Mouse (Mus musculus): Measurements from ENCODE around the gene Gm15557. TPM values are rescaled to one million over a fixed set of nuclear protein-coding genes. Genes with fewer than 3 reads are reported as not detected.

Gene Gm15557
- polyA plus RNA-seq, 1 experiment: not detected

DNA sequence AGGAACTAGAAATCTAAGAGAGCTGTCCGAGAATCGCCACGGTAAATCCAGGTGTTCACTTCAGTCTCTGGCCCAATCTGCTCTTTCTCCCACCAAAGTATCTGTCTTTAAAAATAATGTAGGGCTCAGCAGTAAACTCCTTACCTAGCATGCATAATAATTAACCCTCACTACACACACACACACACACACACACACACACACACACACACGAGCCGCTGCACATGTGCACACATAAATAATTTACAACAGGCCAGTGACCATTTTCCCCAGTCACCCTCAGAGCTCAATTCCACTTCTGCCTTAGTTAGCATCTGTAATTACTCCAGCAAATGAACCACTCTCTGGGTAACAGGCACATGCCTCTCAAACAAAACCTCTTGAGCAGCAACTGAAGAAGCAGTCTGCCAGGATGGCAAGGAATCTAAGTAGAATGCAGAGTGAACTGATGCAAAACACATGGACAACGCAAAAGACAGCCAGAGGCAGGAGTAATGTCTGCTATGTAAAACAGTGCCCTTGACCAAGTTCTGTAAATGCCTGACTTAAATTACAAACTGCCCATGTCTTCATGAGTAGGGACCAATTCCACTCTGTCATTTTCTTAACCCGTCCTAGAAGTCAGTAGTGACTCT, 11.7 kb upstream of the Gm15557 start:
- 77% methylated on average over 7 of the region's 7 CpGs for WGBS
- no peak for DNase-seq
- Histone ChIP-seq H3K27me3 (ENCODE audit: control insufficient read depth, insufficient read depth, low read length) (no peaks in the 10 kb centered on the region), H3K4me1 (ENCODE audit: control insufficient read depth, insufficient read depth, low read length) (peaks cover 3% of the 10 kb centered on the region; the same call in 1 of the 2 replicates), H3K4me3 (replicated peaks; ENCODE audit: insufficient read depth, low read depth, low read length) (peak overlapping the region; percentile 14), H3K27ac (ENCODE audit: insufficient read depth, low read length) (no peak overlapping the region)
- TF ChIP-seq POLR2A (IDR thresholded peaks at IDR 0.05; ENCODE audit: borderline replicate concordance, insufficient read depth, low read length) (no peak), CTCF (IDR thresholded peaks at IDR 0.05; ENCODE audit: borderline replicate concordance, insufficient read depth, low read depth, low read length) (no peak)

DNA sequence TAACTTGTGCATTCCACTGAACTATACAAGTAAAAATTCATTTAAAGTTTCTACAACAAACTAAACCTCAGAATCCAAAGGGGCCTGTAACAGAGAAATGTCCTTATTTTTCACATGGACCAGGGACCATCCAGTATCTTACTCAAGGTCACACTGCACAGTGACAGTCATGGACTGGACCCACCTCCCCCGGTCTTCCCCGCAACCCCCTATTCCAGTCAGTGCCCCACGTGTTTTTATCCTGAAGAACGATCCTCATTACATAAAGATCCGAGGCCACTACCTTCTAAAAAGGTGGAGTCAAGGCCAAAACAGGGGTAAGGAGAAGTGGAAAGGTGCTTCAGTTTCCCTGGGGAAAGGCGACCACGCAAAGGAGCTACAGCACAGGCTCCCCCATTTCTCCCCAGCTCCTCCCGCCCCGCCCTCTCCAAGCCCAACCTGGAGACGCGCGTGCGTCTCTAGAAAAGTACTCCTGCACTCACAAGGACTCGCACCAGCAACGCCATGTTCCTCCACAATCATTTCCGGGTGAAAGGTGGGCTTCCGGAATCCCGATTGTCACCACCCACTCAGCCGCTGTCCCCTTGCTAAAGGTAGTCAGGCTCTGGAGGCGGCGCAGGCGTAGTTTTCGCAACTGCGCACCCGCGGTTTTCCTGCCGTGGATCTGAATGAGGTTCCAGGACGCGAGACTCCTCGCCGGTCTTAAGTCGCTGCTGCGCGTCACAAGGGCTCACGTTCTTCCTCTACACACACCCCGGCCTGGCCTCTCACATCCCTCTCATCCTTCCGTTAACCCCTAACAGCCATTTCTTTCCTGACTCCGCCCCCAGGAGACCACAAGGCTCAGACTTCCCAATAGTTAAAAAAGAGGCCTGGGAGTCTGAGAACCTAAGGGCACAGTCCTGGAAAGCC, 10.7 kb upstream of the Gm15557 start, which contains the start of gene Uqcc1:
Gene Uqcc1 (minus strand): TSS at position 780 of the 912 bp plus-strand sequence.
- peak within 1 kb of the TSS; percentile 71 for H3K27ac ChIP-seq (ENCODE audit: insufficient read depth, low read length)
- H3K27me3 ChIP-seq (ENCODE audit: control insufficient read depth, insufficient read depth, low read length): no peaks in the 10 kb centered on the region
- DNase-seq: peak; percentile 92 to 94
- under 1% methylated on average over 38 of the region's 38 CpGs for WGBS
- peaks cover 3% of the 10 kb centered on the region; the same call in 1 of the 2 replicates for H3K4me1 ChIP-seq (ENCODE audit: control insufficient read depth, insufficient read depth, low read length)
- TF ChIP-seq CTCF (IDR thresholded peaks at IDR 0.05; ENCODE audit: borderline replicate concordance, insufficient read depth, low read depth, low read length): no peak
- peak; percentile 73; the same call in 1 of the 2 replicates for TF ChIP-seq POLR2A (IDR thresholded peaks at IDR 0.05; ENCODE audit: borderline replicate concordance, insufficient read depth, low read length)
- peak within 1 kb of the TSS; percentile 93 for H3K4me3 ChIP-seq (replicated peaks; ENCODE audit: insufficient read depth, low read depth, low read length)

DNA sequence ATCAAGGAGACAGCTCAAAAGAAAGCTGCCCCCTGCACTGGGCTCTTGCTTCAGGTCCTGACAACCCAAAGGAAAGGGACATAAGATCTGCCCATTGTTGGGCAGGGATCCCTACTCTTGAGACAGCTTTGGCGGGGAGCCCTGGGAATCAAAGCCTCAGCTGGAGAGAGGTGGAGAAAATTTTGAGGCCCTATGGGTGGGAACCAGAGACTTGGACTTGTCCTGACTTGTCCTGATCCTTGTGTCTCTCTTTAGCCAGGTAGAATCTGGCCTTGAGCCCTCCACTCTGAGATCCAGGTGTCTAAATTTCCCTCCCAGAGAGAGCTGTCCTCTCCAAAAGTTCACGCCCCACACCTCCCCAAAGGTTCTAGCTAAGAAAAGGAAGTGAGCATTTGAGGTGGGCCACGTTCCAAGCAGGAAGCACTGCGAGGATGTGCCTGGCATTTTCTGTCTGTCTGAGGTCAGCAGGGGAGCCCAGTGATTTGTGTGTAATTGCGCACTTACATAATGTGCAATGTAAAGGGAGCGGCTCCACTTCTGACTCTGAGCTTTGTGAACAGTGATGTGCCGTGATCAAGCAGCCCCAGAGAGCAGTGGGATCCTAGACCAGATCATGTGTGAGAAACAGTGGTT, 515 bp upstream of the Gm15557 start:
- no peak for TF ChIP-seq POLR2A (IDR thresholded peaks at IDR 0.05; ENCODE audit: borderline replicate concordance, insufficient read depth, low read length)
- TF ChIP-seq CTCF (IDR thresholded peaks at IDR 0.05; ENCODE audit: borderline replicate concordance, insufficient read depth, low read depth, low read length): no peak
- no peaks in the 10 kb centered on the region for H3K27me3 ChIP-seq (ENCODE audit: control insufficient read depth, insufficient read depth, low read length)
- H3K4me1 ChIP-seq (ENCODE audit: control insufficient read depth, insufficient read depth, low read length): no peaks in the 10 kb centered on the region
- H3K4me3 ChIP-seq (replicated peaks; ENCODE audit: insufficient read depth, low read depth, low read length): no peak overlapping the region
- WGBS: 59% methylated on average over 7 of the region's 7 CpGs
- no peak for DNase-seq
- H3K27ac ChIP-seq (ENCODE audit: insufficient read depth, low read length): no peak overlapping the region

DNA sequence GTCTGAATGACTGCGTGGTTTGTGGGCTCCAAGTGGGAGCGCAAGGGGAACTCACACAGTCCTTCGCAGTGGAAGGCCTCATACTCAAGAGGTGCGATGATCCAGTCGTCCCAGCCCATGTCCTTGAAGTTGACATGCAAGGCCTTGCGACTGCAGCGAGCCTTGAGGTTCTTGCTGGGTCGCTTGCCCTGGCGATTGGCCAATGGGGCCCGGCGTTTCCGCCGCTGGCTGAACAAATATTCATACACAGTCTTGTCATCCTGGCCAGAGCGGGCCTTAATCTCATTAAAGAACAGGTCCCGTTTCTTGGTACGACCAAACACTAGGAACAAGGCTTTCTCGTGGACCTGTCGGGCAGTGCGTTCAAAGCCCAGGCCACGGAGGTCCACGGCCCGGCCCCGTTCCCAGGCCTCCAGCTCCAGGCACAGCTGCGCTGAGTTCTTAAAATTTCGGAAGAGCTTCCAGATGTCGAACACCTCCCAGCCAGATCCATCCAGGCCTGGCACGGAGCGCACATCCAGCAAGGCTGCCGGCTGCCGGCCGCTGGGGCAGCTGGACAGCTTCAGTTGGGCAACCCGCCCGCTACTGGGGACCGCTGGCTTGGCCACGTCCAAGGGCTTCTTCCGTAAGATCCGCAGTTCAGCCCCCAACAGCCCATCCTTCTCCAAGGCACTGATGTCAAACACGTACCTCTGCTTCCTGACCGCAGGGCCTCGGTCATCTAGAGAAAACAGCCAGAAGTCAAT, 1.3 kb downstream of the Gm15557 start:
- no peak overlapping the region for H3K27ac ChIP-seq (ENCODE audit: insufficient read depth, low read length)
- no peak overlapping the region for H3K4me3 ChIP-seq (replicated peaks; ENCODE audit: insufficient read depth, low read depth, low read length)
- TF ChIP-seq POLR2A (IDR thresholded peaks at IDR 0.05; ENCODE audit: borderline replicate concordance, insufficient read depth, low read length) (no peak), CTCF (IDR thresholded peaks at IDR 0.05; ENCODE audit: borderline replicate concordance, insufficient read depth, low read depth, low read length) (no peak)
- H3K27me3 ChIP-seq (ENCODE audit: control insufficient read depth, insufficient read depth, low read length): no peaks in the 10 kb centered on the region
- no peaks in the 10 kb centered on the region for H3K4me1 ChIP-seq (ENCODE audit: control insufficient read depth, insufficient read depth, low read length)
- DNase-seq: no peak
- 72% methylated on average over 40 of the region's 40 CpGs for WGBS

DNA sequence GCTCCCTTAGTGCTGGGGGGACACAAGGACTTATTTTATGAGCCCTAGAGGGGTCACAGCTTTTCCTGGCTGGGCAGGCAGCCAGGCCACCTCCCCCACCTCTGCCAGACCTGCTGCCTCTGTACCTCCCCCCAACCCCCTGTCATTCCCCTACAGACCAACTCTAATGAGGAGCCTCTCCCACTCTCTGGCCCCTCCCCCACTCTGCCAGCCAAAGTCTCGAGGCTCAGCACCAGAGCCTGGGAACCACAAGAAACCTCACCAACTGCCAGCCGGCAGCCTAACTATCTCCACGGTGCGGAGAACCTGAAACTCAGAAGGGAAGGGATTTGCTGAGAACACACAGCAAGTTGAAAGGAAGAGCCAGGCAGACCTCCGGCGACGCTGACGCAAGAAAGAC, 2.9 kb downstream of the Gm15557 start:
- TF ChIP-seq CTCF (IDR thresholded peaks at IDR 0.05; ENCODE audit: borderline replicate concordance, insufficient read depth, low read depth, low read length): no peak
- TF ChIP-seq POLR2A (IDR thresholded peaks at IDR 0.05; ENCODE audit: borderline replicate concordance, insufficient read depth, low read length): no peak
- H3K27me3 ChIP-seq (ENCODE audit: control insufficient read depth, insufficient read depth, low read length): no peaks in the 10 kb centered on the region
- WGBS: 8% methylated on average over 8 of the region's 8 CpGs
- H3K4me1 ChIP-seq (ENCODE audit: control insufficient read depth, insufficient read depth, low read length): no peaks in the 10 kb centered on the region
- DNase-seq: no peak
- H3K27ac ChIP-seq (ENCODE audit: insufficient read depth, low read length): no peak overlapping the region
- no peak overlapping the region for H3K4me3 ChIP-seq (replicated peaks; ENCODE audit: insufficient read depth, low read depth, low read length)

DNA sequence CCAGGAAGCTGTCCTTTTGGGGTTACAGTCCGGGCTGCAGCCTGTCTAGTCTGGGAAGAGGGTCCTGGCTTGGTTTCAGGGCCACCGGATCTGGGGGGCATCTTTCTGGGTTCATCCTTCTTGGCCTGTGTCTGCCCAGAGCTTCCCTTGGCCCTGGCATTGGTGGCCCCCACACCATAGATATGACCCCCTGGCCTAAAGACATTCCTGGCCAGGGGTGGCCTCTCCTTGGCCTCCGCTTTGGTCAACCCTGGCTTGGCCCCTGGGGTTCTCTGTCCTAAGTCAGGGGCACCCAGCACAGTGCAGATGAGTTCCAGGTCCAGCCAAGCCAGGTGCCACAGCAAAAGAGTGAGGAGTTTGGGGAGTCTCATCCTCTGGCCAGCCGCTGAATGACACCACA, 4.2 kb downstream of the Gm15557 start:
- no peak for TF ChIP-seq CTCF (IDR thresholded peaks at IDR 0.05; ENCODE audit: borderline replicate concordance, insufficient read depth, low read depth, low read length)
- no peak for TF ChIP-seq POLR2A (IDR thresholded peaks at IDR 0.05; ENCODE audit: borderline replicate concordance, insufficient read depth, low read length)
- DNase-seq: no peak
- WGBS: 72% methylated on average over 4 of the region's 4 CpGs
- Histone ChIP-seq H3K4me3 (replicated peaks; ENCODE audit: insufficient read depth, low read depth, low read length) (no peak overlapping the region), H3K27me3 (ENCODE audit: control insufficient read depth, insufficient read depth, low read length) (no peaks in the 10 kb centered on the region), H3K4me1 (ENCODE audit: control insufficient read depth, insufficient read depth, low read length) (no peaks in the 10 kb centered on the region), H3K27ac (ENCODE audit: insufficient read depth, low read length) (no peak overlapping the region)

DNA sequence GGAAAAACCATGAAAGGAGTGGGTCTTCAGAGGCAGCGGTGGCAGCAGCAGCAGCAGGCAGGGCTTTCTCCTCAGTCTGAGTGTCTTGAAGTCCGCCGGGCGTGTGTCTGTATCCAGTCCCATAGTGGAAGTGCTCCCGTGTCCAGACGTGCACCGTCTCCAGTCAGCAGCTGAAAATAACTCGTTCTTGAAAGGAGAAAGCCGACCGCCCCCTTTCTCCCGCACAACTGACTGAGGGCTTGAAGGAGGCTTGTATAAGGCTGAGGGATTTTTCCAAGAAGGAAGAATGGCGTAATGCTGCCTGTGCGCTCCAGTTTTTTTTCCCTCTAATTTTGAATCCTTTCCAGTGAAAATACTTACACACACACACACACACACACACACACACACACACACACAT, 4.6 kb downstream of the Gm15557 start, which contains the start of gene Gdf5:
Gene Gdf5 (minus strand): TSS at position 244 of the 400 bp plus-strand sequence.
- no peak within 1 kb of the TSS for H3K4me3 ChIP-seq (replicated peaks; ENCODE audit: insufficient read depth, low read depth, low read length)
- no peak for TF ChIP-seq CTCF (IDR thresholded peaks at IDR 0.05; ENCODE audit: borderline replicate concordance, insufficient read depth, low read depth, low read length)
- TF ChIP-seq POLR2A (IDR thresholded peaks at IDR 0.05; ENCODE audit: borderline replicate concordance, insufficient read depth, low read length): no peak
- H3K27me3 ChIP-seq (ENCODE audit: control insufficient read depth, insufficient read depth, low read length): no peaks in the 10 kb centered on the region
- DNase-seq: no peak
- H3K27ac ChIP-seq (ENCODE audit: insufficient read depth, low read length): no peak within 1 kb of the TSS
- no peaks in the 10 kb centered on the region for H3K4me1 ChIP-seq (ENCODE audit: control insufficient read depth, insufficient read depth, low read length)
- 51% methylated on average over 13 of the region's 13 CpGs for WGBS

All from cerebellum, adult 2 months (tissue).